9 mouse cellular contexts compared by ENCODE assay signal in genomic region chr10:80302082-80302355, GRCm38 (mm10). TPM values are rescaled to one million over a fixed set of nuclear protein-coding genes. Genes with fewer than 3 reads are reported as not detected.
DNase-seq lines count a peak whose midpoint lies in the region; ATAC-seq and TF ChIP-seq lines count a peak whose summit lies in the region.
"Had no signal": no experiment of that assay in that cellular context is flagged by ENCODE, and none has a peak within 500 bp of the region (broad histone marks: within the 10 kb centered on the region; RNA-seq: fewer than 3 reads in every experiment).

No protein-coding gene starts in this region.

- no peaks in the 10 kb centered on the region for H3K36me3 ChIP-seq in heart, embryonic 14.5 days (ENCODE audit: control insufficient read depth, insufficient read depth, low read length)
- no peaks in the 10 kb centered on the region for H3K36me3 ChIP-seq in embryonic facial prominence, embryonic 12.5 days
- peaks cover 11% of the 10 kb centered on the region for H3K36me3 ChIP-seq in hindbrain, embryonic 11.5 days (ENCODE audit: control insufficient read depth, insufficient read depth, low read length)
- H3K36me3 ChIP-seq in midbrain, postnatal 0 days (ENCODE audit: insufficient read depth, low read length) = peaks cover 34% of the 10 kb centered on the region
- H3K36me3 ChIP-seq: liver, embryonic 13.5 days had no signal

- 48% methylated on average over 5 of the region's 5 CpGs for WGBS in heart, embryonic 14.5 days
- WGBS in embryonic facial prominence, embryonic 12.5 days = 36% methylated on average over 5 of the region's 5 CpGs
- WGBS in hindbrain, embryonic 11.5 days = 51% methylated on average over 5 of the region's 5 CpGs
- WGBS in midbrain, postnatal 0 days = 46% methylated on average over 5 of the region's 5 CpGs

- H3K4me3 ChIP-seq in heart, embryonic 14.5 days (ENCODE audit: control insufficient read depth in 1 of 2, insufficient read depth in 1 of 2, low read depth in 1 of 2, low read length in 2 of 2) = no peak overlapping the region; a peak in 1 of 4 replicates
- 0 out of 2 replicates have a peak overlapping the region, but pooled peaks have one; percentile 9 for H3K4me3 ChIP-seq in embryonic facial prominence, embryonic 12.5 days
- H3K4me3 ChIP-seq in hindbrain, embryonic 11.5 days (ENCODE audit: low read depth, low read length) = peak overlapping the region; percentile 66
- peak overlapping the region; percentile 58 for H3K4me3 ChIP-seq in midbrain, postnatal 0 days (ENCODE audit: low read depth, low read length)
- H3K4me3 ChIP-seq: liver, embryonic 13.5 days had no signal

- peaks cover 96% of the 10 kb centered on the region for H3K27me3 ChIP-seq in heart, embryonic 14.5 days (ENCODE audit: control insufficient read depth, insufficient read depth, low read length)
- peaks cover 86% of the 10 kb centered on the region for H3K27me3 ChIP-seq in embryonic facial prominence, embryonic 12.5 days
- H3K27me3 ChIP-seq in hindbrain, embryonic 11.5 days (ENCODE audit: control insufficient read depth, insufficient read depth, low read length) = peaks cover 5% of the 10 kb centered on the region; the same call in 1 of the 2 replicates
- no peaks in the 10 kb centered on the region for H3K27me3 ChIP-seq in midbrain, postnatal 0 days (ENCODE audit: insufficient read depth, low read length)

- H3K9ac ChIP-seq in heart, embryonic 14.5 days (ENCODE audit: low read length) = no peak overlapping the region
- peak overlapping the region; percentile 40; the same call in 1 of the 2 replicates for H3K9ac ChIP-seq in embryonic facial prominence, embryonic 12.5 days
- H3K9ac ChIP-seq in hindbrain, embryonic 11.5 days (ENCODE audit: low read depth, low read length) = peak overlapping the region; percentile 97
- peak overlapping the region; percentile 91 for H3K9ac ChIP-seq in midbrain, postnatal 0 days (replicated peaks; ENCODE audit: low read length, poor library complexity, severe bottlenecking)
- H3K9ac ChIP-seq: liver, embryonic 13.5 days had no signal

- peaks cover 4 to 8% of the 10 kb centered on the region in 2 experiments; a peak in 2 of 4 replicates for H3K4me1 ChIP-seq in heart, embryonic 14.5 days (ENCODE audit: control insufficient read depth in 2 of 2, insufficient read depth in 2 of 2, low read length in 2 of 2)
- H3K4me1 ChIP-seq in embryonic facial prominence, embryonic 12.5 days = peaks cover 18% of the 10 kb centered on the region
- peaks cover 18% of the 10 kb centered on the region for H3K4me1 ChIP-seq in hindbrain, embryonic 11.5 days (replicated peaks; ENCODE audit: control insufficient read depth, insufficient read depth, low read length)
- H3K4me1 ChIP-seq in midbrain, postnatal 0 days (ENCODE audit: insufficient read depth, low read length) = peaks cover 32% of the 10 kb centered on the region

- DNase-seq in heart, adult 18-20 months = no peak
- no peak for DNase-seq in hindbrain, embryonic 11.5 days (ENCODE audit: low spot score)
- no peak for DNase-seq in midbrain, postnatal 0 days (ENCODE audit: low spot score)
- DNase-seq in adrenal gland, postnatal 36 days = no peak
- no peak for DNase-seq in natural killer cell, adult 2 months (ENCODE audit: low spot score in 2 of 2)
- DNase-seq in left cerebral cortex, adult 9 months (ENCODE audit: low spot score in 2 of 2) = no peak
- DNase-seq: liver, embryonic 13.5 days had no signal

- no peaks in the 10 kb centered on the region for H3K9me3 ChIP-seq in heart, embryonic 14.5 days (ENCODE audit: control insufficient read depth, low read length)
- no peaks in the 10 kb centered on the region for H3K9me3 ChIP-seq in embryonic facial prominence, embryonic 12.5 days
- no peaks in the 10 kb centered on the region for H3K9me3 ChIP-seq in hindbrain, embryonic 11.5 days (ENCODE audit: control insufficient read depth, low read length)
- H3K9me3 ChIP-seq in midbrain, postnatal 0 days (ENCODE audit: low read length) = no peaks in the 10 kb centered on the region
- H3K9me3 ChIP-seq: liver, embryonic 13.5 days had no signal

- TF ChIP-seq CTCF in midbrain, postnatal 0 days (IDR thresholded peaks at IDR 0.05) = no peak

- 0 out of 2 replicates have a peak overlapping the region, but pooled peaks have one; percentile 12 for H3K4me2 ChIP-seq in heart, embryonic 14.5 days (ENCODE audit: low read length)
- peak overlapping the region; percentile 37 for H3K4me2 ChIP-seq in embryonic facial prominence, embryonic 12.5 days (replicated peaks)
- H3K4me2 ChIP-seq in hindbrain, embryonic 11.5 days (replicated peaks; ENCODE audit: low read depth, low read length) = peak overlapping the region; percentile 63
- peak overlapping the region; percentile 91 for H3K4me2 ChIP-seq in midbrain, postnatal 0 days (ENCODE audit: low read depth, low read length, poor library complexity, severe bottlenecking)
- H3K4me2 ChIP-seq: liver, embryonic 13.5 days had no signal

- ATAC-seq in heart, embryonic 14.5 days (ENCODE audit: insufficient number of reproducible peaks, insufficient read depth, low FRiP score, low read depth) = no peak
- ATAC-seq in embryonic facial prominence, embryonic 12.5 days (ENCODE audit: insufficient number of reproducible peaks, insufficient read depth, low FRiP score, low TSS enrichment) = no peak
- no peak for ATAC-seq in hindbrain, embryonic 11.5 days (ENCODE audit: low FRiP score)
- no peak for ATAC-seq in midbrain, postnatal 0 days (ENCODE audit: low FRiP score)

- no peak overlapping the region for H3K27ac ChIP-seq in heart, embryonic 14.5 days (replicated peaks in 1 of 2; ENCODE audit: control insufficient read depth in 1 of 2, insufficient read depth in 1 of 2, low read depth in 2 of 2, low read length in 2 of 2)
- H3K27ac ChIP-seq in embryonic facial prominence, embryonic 12.5 days = no peak overlapping the region
- no peak overlapping the region; the same call in 1 of the 2 replicates for H3K27ac ChIP-seq in hindbrain, embryonic 11.5 days (ENCODE audit: low read depth, low read length)
- H3K27ac ChIP-seq in midbrain, postnatal 0 days (ENCODE audit: low read depth, low read length) = peak overlapping the region; percentile 100
- H3K27ac ChIP-seq: liver, embryonic 13.5 days had no signal

RNA-seq across cellular contexts. Expression of gene Apc2, which starts 6.2 kb away (rescaled TPM):
- 0.78 and 1.4 TPM in 2 replicates for polyA plus RNA-seq in heart, embryonic 14.5 days (2014; fragmentation: Nextera tagmentation; extraction: Ambion mirVana)
- total RNA-seq in heart, adult 18-20 months (2021) = 1 to 10 TPM; 2.6 to 2.8 TPM
- 18.3 and 21.7 TPM in 2 replicates for polyA plus RNA-seq in embryonic facial prominence, embryonic 12.5 days (2016; fragmentation: Nextera tagmentation; extraction: Ambion mirVana)
- 74.4 and 101 TPM in 2 replicates for polyA plus RNA-seq in hindbrain, embryonic 11.5 days (2014; fragmentation: Nextera tagmentation; extraction: Ambion mirVana)
- total RNA-seq in midbrain, postnatal 0 days (2014; rRNA removed) = 370 and 395 TPM in 2 replicates
- polyA plus RNA-seq in midbrain, postnatal 0 days (2015; fragmentation: Nextera tagmentation; extraction: Ambion mirVana) = 95.3 and 110 TPM in 2 replicates
- total RNA-seq in adrenal gland, postnatal 36 days (2021) = 1 to 10 TPM in 1 of 2 experiments, under 1 TPM in 1; 0.70 to 1.5 TPM

RNA-seq across cellular contexts. Expression of gene Rps15, which starts 9.8 kb away (rescaled TPM):
- polyA plus RNA-seq in heart, embryonic 14.5 days (2014; fragmentation: Nextera tagmentation; extraction: Ambion mirVana) = 648 and 723 TPM in 2 replicates
- 100 to 1,000 TPM; 745 to 872 TPM for total RNA-seq in heart, adult 18-20 months (2021)
- polyA plus RNA-seq in embryonic facial prominence, embryonic 12.5 days (2016; fragmentation: Nextera tagmentation; extraction: Ambion mirVana) = 851 and 902 TPM in 2 replicates
- polyA plus RNA-seq in hindbrain, embryonic 11.5 days (2014; fragmentation: Nextera tagmentation; extraction: Ambion mirVana) = 798 TPM in 2 replicates
- total RNA-seq in midbrain, postnatal 0 days (2014; rRNA removed) = 971 and 1,162 TPM in 2 replicates
- 633 and 645 TPM in 2 replicates for polyA plus RNA-seq in midbrain, postnatal 0 days (2015; fragmentation: Nextera tagmentation; extraction: Ambion mirVana)
- 1,000 to 10,000 TPM; 1,173 to 1,236 TPM for total RNA-seq in adrenal gland, postnatal 36 days (2021)

RNA-seq across cellular contexts. Expression of gene 2310011J03Rik, which starts 18.3 kb away (rescaled TPM):
- 28.9 and 30.8 TPM in 2 replicates for polyA plus RNA-seq in heart, embryonic 14.5 days (2014; fragmentation: Nextera tagmentation; extraction: Ambion mirVana)
- 10 to 100 TPM; 15.8 to 16.6 TPM for total RNA-seq in heart, adult 18-20 months (2021)
- polyA plus RNA-seq in embryonic facial prominence, embryonic 12.5 days (2016; fragmentation: Nextera tagmentation; extraction: Ambion mirVana) = 50.0 and 50.3 TPM in 2 replicates
- 32.9 and 34.9 TPM in 2 replicates for polyA plus RNA-seq in hindbrain, embryonic 11.5 days (2014; fragmentation: Nextera tagmentation; extraction: Ambion mirVana)
- total RNA-seq in midbrain, postnatal 0 days (2014; rRNA removed) = 15.6 and 23.1 TPM in 2 replicates
- 26.5 and 29.6 TPM in 2 replicates for polyA plus RNA-seq in midbrain, postnatal 0 days (2015; fragmentation: Nextera tagmentation; extraction: Ambion mirVana)
- 10 to 100 TPM; 24.6 to 32.0 TPM for total RNA-seq in adrenal gland, postnatal 36 days (2021)

RNA-seq across cellular contexts. Expression of gene Pcsk4, which starts 27.3 kb away (rescaled TPM):
- polyA plus RNA-seq in heart, embryonic 14.5 days (2014; fragmentation: Nextera tagmentation; extraction: Ambion mirVana) = 1.4 TPM in 2 replicates
- 1 to 10 TPM; 1.3 TPM for total RNA-seq in heart, adult 18-20 months (2021)
- 4.5 and 5.1 TPM in 2 replicates for polyA plus RNA-seq in embryonic facial prominence, embryonic 12.5 days (2016; fragmentation: Nextera tagmentation; extraction: Ambion mirVana)
- 1.1 and 1.8 TPM in 2 replicates for polyA plus RNA-seq in hindbrain, embryonic 11.5 days (2014; fragmentation: Nextera tagmentation; extraction: Ambion mirVana)
- 5.2 and 7.5 TPM in 2 replicates for total RNA-seq in midbrain, postnatal 0 days (2014; rRNA removed)
- 12.6 and 14.6 TPM in 2 replicates for polyA plus RNA-seq in midbrain, postnatal 0 days (2015; fragmentation: Nextera tagmentation; extraction: Ambion mirVana)
- 1 to 10 TPM; 2.2 to 3.3 TPM for total RNA-seq in adrenal gland, postnatal 36 days (2021)

RNA-seq across cellular contexts. Expression of gene Reep6, which starts 27.7 kb away (rescaled TPM):
- 1.4 and 1.6 TPM in 2 replicates for polyA plus RNA-seq in heart, embryonic 14.5 days (2014; fragmentation: Nextera tagmentation; extraction: Ambion mirVana)
- total RNA-seq in heart, adult 18-20 months (2021) = 1 to 10 TPM; 4.8 to 5.3 TPM
- 4.2 and 5.7 TPM in 2 replicates for polyA plus RNA-seq in embryonic facial prominence, embryonic 12.5 days (2016; fragmentation: Nextera tagmentation; extraction: Ambion mirVana)
- 3.7 and 3.8 TPM in 2 replicates for polyA plus RNA-seq in hindbrain, embryonic 11.5 days (2014; fragmentation: Nextera tagmentation; extraction: Ambion mirVana)
- total RNA-seq in midbrain, postnatal 0 days (2014; rRNA removed) = 3.8 and 5.3 TPM in 2 replicates
- polyA plus RNA-seq in midbrain, postnatal 0 days (2015; fragmentation: Nextera tagmentation; extraction: Ambion mirVana) = 7.0 and 7.8 TPM in 2 replicates
- 10 to 100 TPM; 11.0 to 13.7 TPM for total RNA-seq in adrenal gland, postnatal 36 days (2021)

Comparison
In these comparisons a context has a peak if more than half of its experiments do, and no peak if none do; other contexts are left out.
1. H3K4me2 ChIP-seq: peak in every context shown above with its lines; median percentile 91 in midbrain, postnatal 0 days; 63 in hindbrain, embryonic 11.5 days; 37 in embryonic facial prominence, embryonic 12.5 days; 12 in heart, embryonic 14.5 days.
2. H3K4me3 ChIP-seq: peak in embryonic facial prominence, embryonic 12.5 days (single experiment), hindbrain, embryonic 11.5 days (single experiment) and midbrain, postnatal 0 days (single experiment); none in heart, embryonic 14.5 days (0 of 2).